Mouse (Mus musculus): ENCODE measurements around the gene Dgkh.

- TF ChIP-seq CTCF (IDR thresholded peaks at IDR 0.05): no peak
- no peak for TF ChIP-seq EP300 (IDR thresholded peaks at IDR 0.05)
Observed at GRCm38 (mm10) chr14:78775699-78776098, 43.1 kb upstream of the Dgkh start.

Measured in lung, postnatal 0 days (tissue).